Mouse (Mus musculus) gastrocnemius, postnatal 36 days (tissue): Measurements from ENCODE around the gene Nudt17. TPM values are rescaled to one million over a fixed set of nuclear protein-coding genes. Genes with fewer than 3 reads are reported as not detected.
"Not testable (repeated sequence)": the region's sequence is repeated elsewhere in the genome, so short reads cannot be mapped to it uniquely, and the experiment has no call there.

Experiments used
- DNase-seq, 2 experiments: peaks; one replicate each; pipeline ENCODE4 v3.0.0; 2022
- intact Hi-C: fragments of 180-260 bp; cut with DNase I; formaldehyde crosslinking; loops from one replicate; pipeline ENCODE4 v1.15.1; 2025
- long read RNA-seq, 2 experiments: library from polyadenylated mRNA; stranded (forward); transcript quantifications; one replicate each; pipeline ENCODE4 v2.0.0; 2021
- total RNA-seq, 2 experiments: library from RNA; stranded (reverse); gene quantifications; 2 replicates each; pipeline ENCODE4 v1.2.3; 2021

The Nudt17 gene
- total RNA-seq: 1 to 10 TPM in 1 of 2 experiments, under 1 TPM in 1; 0.42 to 1.1 TPM
- long read RNA-seq, experiment 1: 0 reads
- long read RNA-seq, experiment 2: 0 reads

DNA sequence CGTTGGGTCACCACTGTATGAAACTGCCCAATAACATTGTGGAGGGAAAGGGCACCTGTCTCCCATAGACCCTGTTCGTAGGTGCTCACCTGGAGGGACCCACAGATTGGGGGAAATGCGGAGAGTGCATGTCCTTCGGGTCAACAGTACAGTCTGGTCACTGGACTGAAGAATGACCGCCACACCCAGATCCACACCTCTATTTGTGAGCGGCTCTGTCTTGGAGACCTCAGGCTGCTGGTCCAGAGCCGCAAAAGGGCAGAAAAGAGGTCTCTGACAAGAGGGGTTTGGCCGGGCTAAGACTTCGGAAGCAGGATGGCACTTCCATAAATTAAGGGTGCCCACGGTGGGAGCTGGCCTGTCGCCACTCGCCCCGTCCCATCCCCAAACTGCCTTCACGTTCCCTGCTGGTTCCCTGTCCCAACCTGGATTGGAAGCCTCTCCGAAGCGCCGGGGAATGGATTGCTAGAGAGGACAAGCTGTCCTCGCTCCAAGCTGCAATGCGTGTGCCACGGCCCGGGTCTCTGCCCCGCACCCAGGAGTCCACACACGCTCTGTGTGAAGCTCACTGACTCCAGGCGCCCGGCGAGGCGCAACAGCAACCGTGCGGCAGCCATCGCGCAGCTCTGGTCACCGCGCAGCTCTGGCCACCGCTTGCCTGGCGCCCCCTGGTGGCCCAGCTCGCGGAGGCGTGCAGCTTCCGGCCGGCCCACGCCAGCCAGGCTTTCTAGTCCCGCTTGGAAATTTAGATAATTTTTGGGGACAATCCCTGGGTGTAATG, at the start of gene Nudt17:
Gene Nudt17, minus strand, starts transcription at position 660 of the 781 bp plus-strand sequence.
- peak; percentile 70 to 80 for DNase-seq
- intact Hi-C loops: loop anchor here (2.0 kb wide), 1 partner anchor 163 kb away; no protein-coding TSS in a partner anchor

GRCm38 (mm10) chr3:96757691-96758090, 49.3 kb upstream of the Nudt17 start:
- peak in 1 of 2 experiments; percentile 40 for DNase-seq

DNA sequence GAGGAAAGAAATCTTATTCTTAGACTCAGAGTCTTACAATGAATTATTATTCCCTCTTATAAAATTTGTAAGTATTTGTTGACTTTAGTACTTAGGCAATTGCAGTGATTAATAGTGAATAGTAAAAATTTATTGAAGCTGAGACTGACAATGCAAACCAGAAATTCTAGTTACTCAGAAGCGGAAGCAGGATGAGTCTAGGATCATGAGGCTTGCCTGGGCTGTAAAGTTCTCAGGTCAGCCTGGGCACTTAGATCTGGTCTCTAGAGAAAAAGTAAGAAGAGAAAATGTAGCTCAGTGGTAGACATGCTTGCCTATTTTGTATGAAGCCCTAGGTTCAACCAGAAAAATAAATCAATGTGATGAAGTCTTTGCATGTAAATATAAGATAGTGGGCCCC, 47.6 kb upstream of the Nudt17 start:
- DNase-seq: no peak
- intact Hi-C loops: no loop called here

More at GRCm38 (mm10) chr3:96757691-96758090, 49.3 kb upstream of the Nudt17 start:
- intact Hi-C loops: no loop called here

DNA sequence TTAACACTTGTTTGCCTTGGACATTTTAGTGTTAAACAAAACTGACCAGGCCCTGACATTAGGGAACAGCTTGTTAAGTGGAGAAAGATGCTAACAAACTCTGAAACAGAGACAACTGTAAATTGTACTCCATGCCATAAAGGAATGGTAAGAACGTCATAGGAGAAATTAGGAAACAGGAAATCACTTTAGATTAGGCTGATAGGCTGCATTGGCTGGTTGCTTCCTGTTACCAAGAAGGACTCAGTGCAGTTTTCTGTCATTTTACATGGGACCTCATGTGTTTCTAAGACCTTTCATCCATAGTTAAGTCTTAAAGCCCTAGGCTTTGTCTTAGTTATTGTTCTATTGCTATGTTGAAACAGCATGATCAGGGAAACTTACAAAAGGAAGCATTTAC, 38.5 kb upstream of the Nudt17 start:
- intact Hi-C loops: loop anchor here (10.0 kb wide), 1 partner anchor 138 kb away; no protein-coding TSS in a partner anchor
- DNase-seq: no peak

DNA sequence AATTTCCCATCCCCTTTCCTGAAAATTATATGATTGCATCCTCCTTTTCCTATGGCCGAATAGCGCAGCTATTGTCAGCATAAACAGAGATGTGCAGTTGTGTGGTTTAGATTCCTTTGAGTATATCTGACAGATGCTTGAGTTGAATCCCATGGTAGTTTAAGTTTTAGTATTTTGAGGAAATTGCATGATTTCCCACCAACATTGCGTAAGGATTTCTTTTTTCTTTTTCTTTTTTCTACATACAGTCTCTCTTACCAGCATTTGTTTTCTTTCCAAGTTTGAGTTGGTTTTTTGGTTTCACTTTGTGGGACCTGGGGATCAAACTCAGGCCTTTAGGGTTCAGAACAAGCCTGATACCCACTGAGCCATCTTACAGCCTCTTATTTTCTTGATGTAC, 36.0 kb upstream of the Nudt17 start:
- DNase-seq: no peak
- intact Hi-C loops: loop anchor here (5.0 to 10.0 kb wide), 2 partner anchors 43 to 140 kb away; no protein-coding TSS in a partner anchor

DNA sequence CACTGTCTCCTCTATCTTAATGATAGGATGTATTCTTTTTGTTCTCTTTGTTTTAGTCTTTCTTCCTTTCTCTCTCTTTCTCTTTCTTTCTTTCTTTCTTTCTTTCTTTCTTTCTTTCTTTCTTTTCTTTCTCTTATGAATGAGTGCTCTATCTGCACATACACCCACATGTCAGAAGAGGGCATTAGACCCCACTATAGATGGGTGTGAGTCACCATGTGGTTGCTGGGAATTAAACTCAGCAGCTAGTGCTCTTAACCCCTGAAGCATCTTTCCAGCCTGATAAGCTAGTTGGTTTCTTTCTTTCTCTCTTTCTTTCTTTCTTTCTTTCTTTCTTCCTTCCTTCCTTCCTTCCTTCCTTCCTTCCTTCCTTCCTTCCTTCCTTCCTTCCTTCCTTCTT, 31.9 kb upstream of the Nudt17 start:
- DNase-seq: not testable (repeated sequence)
- intact Hi-C loops: loop anchor here (5.0 to 10.0 kb wide), 2 partner anchors 47 to 145 kb away; no protein-coding TSS in a partner anchor

DNA sequence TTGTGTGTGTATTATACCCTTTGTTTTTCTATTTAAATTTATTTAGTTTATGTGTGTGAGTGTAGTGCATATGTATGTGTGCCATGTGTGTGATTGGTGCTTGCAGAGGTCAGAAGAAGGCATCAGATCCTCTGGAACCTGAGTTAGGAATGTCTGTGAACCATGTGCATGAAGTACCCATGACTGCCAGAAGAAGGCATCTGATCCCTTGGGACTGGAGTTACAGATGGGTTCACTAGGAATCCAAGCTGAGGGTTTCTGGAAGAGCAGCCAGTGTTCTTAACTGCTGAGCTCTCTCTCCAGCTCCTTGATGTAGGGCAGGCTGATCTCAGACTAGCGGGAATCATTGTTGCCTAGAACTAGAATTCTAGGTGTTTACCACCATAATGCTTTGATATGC, 29.6 kb upstream of the Nudt17 start:
- DNase-seq: no peak
- intact Hi-C loops: no loop called here

- DNase-seq: no peak
- intact Hi-C loops: no loop called here
Measured at GRCm38 (mm10) chr3:96737013-96737740, 28.8 kb upstream of the Nudt17 start.

DNA sequence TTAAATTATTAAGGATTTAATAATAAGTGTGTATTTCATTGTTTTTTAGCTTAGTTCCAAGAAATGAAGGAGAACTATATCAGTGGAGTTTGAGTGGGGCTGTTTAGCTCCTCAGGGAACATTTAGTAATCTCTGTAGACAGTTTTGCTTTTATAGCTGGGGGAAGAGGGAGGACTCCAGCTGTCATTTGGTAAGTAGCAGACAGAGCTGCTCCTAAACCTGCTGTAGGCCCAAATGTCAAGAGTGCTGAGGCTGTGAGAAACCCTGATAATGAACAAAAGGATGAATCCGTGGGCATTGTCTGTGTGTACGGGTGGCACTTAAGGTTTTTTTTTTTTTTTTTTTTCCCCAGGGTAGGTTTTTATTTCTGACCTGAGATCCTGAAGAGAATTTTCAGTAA, 26.8 kb upstream of the Nudt17 start:
- intact Hi-C loops: no loop called here
- no peak for DNase-seq

DNA sequence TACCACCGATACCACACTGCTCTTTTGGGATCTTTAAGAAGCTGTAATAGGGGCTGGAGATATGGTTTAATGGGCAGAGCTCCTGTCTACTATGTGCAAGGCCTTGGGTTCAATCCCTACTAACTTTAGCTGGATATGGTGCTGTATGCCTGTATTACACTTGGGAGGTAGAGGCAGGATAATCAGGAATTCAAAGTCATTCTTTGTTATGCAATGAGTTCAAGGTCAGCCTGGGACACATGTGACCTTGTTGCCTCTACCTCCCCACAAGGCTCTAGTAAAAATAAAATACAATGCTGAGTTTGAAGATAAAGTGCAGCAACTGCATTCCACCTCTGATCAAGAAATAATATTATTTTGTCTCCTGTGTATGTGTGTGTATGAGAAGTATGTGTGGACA, 25.6 kb upstream of the Nudt17 start:
- intact Hi-C loops: loop anchor here (5.0 kb wide), 1 partner anchor 78 kb away; no protein-coding TSS in a partner anchor
- no peak for DNase-seq

- no peak for DNase-seq
- intact Hi-C loops: loop anchor here (5.0 kb wide), 1 partner anchor 82 kb away; no protein-coding TSS in a partner anchor
Measured at GRCm38 (mm10) chr3:96730785-96731184, 22.4 kb upstream of the Nudt17 start.

DNA sequence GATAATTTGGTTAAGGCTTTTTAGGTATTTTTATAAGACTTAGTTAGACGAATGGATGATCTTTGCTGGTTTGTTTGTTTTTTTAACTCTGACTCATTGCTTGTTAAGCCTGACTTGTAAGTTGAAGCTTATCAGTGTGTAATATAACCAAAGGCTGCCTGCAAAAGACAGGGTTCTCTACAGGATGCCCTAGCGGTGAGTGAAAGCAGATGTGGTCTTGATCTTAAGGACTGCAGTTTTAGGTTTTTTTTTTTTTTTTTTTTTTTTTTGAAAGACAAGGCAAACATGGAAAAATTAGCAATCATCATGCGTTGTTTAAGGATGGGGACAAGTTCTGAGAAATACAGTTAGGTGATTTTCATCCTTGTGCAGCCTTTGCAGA, 21.0 kb upstream of the Nudt17 start:
- no peak for DNase-seq
- intact Hi-C loops: no loop called here

- no peak for DNase-seq
- intact Hi-C loops: no loop called here
Measured at GRCm38 (mm10) chr3:96728634-96729402, 20.5 kb upstream of the Nudt17 start.

DNA sequence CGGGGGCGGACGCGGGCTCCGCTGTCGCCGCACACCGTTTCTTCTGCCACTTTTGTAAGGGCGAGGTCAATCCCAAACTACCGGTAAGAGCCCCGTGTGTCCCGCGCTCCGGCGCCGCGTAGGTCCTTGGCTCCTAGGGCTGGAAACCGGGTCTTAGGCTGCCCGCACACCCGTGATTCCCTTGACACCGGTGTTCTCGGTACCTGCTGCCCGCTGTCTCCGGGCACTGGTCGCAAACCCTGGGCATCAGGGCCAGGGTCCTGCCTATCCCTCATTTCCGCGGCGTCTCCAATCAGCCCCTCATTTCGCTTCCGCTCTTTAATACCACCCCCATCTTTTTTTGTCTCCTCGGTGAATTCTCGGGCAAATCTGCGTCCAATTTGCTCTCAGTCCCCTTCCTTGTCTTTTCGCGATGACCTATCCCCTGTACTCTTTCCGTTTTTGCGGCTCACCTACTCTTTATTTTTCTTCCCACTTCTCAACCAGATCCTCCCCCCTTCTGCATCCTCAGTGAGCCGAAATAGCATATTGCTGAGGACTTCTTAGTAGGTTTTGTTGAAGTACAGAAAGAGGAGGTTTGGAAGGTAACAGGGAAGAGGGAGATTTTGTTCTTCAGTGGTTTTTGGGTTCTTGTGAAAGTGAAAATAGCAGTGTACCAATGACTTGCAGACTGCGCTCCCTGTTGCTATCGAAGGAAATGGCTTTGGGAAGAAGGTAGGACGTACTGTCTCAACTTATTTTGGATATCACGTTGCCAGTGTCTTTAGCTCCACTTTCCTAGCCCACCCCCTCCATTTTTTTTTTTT, 19.7 kb upstream of the Nudt17 start:
- DNase-seq: no peak
- intact Hi-C loops: no loop called here

- intact Hi-C loops: no loop called here
Measured at GRCm38 (mm10) chr3:96727343-96727827, 19.0 kb upstream of the Nudt17 start, which contains the start of the genes Polr3c and Rnf115. TSS of gene Polr3c (minus strand) at chr3:96727628. TSS of gene Rnf115 (plus strand) at chr3:96727664.

DNA sequence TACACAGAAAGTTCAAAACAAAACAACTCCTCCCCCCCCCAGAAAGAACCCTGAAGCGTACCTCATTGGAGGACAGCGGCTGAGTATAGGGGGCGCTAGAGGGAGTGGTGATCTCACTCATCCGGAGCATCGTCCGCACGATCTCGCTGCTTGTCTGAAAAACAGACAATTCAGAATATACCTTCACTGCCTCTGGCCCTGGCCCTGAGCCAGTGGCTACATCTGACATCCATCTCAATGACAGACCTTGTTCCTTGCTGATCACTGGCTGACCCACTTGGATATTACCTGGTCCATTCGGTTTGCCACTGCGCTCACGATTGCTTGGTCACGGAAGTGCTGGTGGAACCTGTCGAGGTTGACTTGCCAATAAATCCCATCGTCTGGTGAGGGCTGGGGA, 10.8 kb upstream of the Nudt17 start:
- DNase-seq: no peak
- intact Hi-C loops: no loop called here

More at GRCm38 (mm10) chr3:96727343-96727827, 19.0 kb upstream of the Nudt17 start, which contains the start of the genes Polr3c and Rnf115:
- DNase-seq: peak; percentile 94 to 97

DNA sequence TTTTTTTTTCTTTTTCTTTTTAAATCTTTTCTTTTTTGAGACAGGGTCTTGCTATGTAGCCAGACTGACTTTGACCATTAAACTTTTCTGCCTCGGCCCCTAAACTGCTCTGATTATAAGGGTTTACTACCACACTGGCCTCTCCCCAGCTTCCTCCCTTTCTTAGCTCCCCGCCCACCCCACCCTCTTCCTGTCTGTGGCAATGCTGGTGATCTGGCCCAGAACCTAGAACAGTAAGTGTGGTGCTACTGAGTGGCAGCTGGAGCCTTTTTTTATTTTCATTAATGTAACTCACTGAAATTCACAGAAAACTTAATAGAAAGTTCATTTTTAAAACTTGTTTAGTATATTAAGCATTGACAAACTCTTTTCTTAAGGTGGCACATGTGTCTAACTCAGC, 7.5 kb upstream of the Nudt17 start:
- intact Hi-C loops: no loop called here

DNA sequence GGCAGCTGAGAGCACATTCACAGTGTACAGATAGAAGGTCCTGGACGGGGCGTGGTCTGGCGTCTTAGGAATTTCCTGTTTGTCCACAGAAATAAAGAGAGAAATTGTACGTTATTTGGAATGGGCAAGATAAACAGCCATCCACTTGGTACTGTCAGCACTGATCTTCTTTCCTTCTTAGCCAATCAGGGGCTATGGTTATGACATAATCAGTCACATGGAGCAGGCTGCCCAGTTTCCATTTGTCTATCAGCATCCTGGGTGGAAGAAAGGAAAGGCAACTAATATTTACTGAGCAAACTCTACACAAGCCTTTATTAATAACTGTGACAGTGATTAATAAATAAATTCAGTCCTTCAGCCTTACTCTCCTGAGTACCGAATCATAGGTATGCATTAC, 5.9 kb upstream of the Nudt17 start:
- DNase-seq: no peak
- intact Hi-C loops: no loop called here

More for the DNA sequence above, 7.5 kb upstream of the Nudt17 start:
- no peak for DNase-seq

- DNase-seq: no peak
- intact Hi-C loops: no loop called here
Measured at GRCm38 (mm10) chr3:96708684-96709064, 312 bp upstream of the Nudt17 start.
